Mouse (Mus musculus) lung, postnatal 36 days (tissue): ENCODE measurements around the gene Cdk19.

ENCODE experiments used
- DNase-seq: peaks from one replicate; pipeline ENCODE4 v3.0.0; 2022; ENCODE audit warnings: mixed read lengths

Cdk19 gene

GRCm38 (mm10) chr10:40444586-40444985, 105.2 kb downstream of the Cdk19 start:
- no peak for DNase-seq

GRCm38 (mm10) chr10:40446088-40446604, 106.8 kb downstream of the Cdk19 start:
- no peak for DNase-seq

GRCm38 (mm10) chr10:40446630-40447029, 107.3 kb downstream of the Cdk19 start:
- no peak for DNase-seq

GRCm38 (mm10) chr10:40447295-40447694, 107.9 kb downstream of the Cdk19 start:
- no peak for DNase-seq

- DNase-seq, result no peak
Measured at GRCm38 (mm10) chr10:40447921-40448320, 108.6 kb downstream of the Cdk19 start.

- DNase-seq, result no peak
Measured at GRCm38 (mm10) chr10:40448444-40448843, 109.1 kb downstream of the Cdk19 start.

- DNase-seq, result no peak
Measured at GRCm38 (mm10) chr10:40449571-40449970, 110.2 kb downstream of the Cdk19 start.

- DNase-seq, result no peak
Measured at GRCm38 (mm10) chr10:40450171-40450570, 110.8 kb downstream of the Cdk19 start.

- no peak for DNase-seq
Measured at GRCm38 (mm10) chr10:40457116-40457515, 117.8 kb downstream of the Cdk19 start.

GRCm38 (mm10) chr10:40459141-40459540, 119.8 kb downstream of the Cdk19 start:
- DNase-seq, result no peak

GRCm38 (mm10) chr10:40461362-40461761, 122.0 kb downstream of the Cdk19 start:
- no peak for DNase-seq

GRCm38 (mm10) chr10:40462257-40462656, 122.9 kb downstream of the Cdk19 start:
- DNase-seq, result no peak

GRCm38 (mm10) chr10:40467174-40467911, 128.0 kb downstream of the Cdk19 start:
- peak; percentile 52 for DNase-seq

- no peak for DNase-seq
Measured at GRCm38 (mm10) chr10:40467912-40468254, 128.5 kb downstream of the Cdk19 start.

- DNase-seq, result no peak
Measured at GRCm38 (mm10) chr10:40469145-40469544, 129.8 kb downstream of the Cdk19 start.

GRCm38 (mm10) chr10:40476535-40477285, 137.3 kb downstream of the Cdk19 start:
- peak; percentile 78 for DNase-seq

GRCm38 (mm10) chr10:40477426-40478075, 138.2 kb downstream of the Cdk19 start:
- DNase-seq, result no peak

- no peak for DNase-seq
Measured at GRCm38 (mm10) chr10:40478626-40479025, 139.3 kb downstream of the Cdk19 start.

GRCm38 (mm10) chr10:40479216-40479615, 139.9 kb downstream of the Cdk19 start:
- no peak for DNase-seq

GRCm38 (mm10) chr10:40479621-40480193, 140.3 kb downstream of the Cdk19 start:
- peak; percentile 48 for DNase-seq

GRCm38 (mm10) chr10:40481534-40481933, 142.2 kb downstream of the Cdk19 start:
- no peak for DNase-seq

- no peak for DNase-seq
Measured at GRCm38 (mm10) chr10:40482285-40482684, 142.9 kb downstream of the Cdk19 start.
